Mouse (Mus musculus): ENCODE results near the gene Msx2. TPM values are rescaled to one million over a fixed set of nuclear protein-coding genes. Genes with fewer than 3 reads are reported as not detected.
A peak's percentile ranks its signal among the peaks of the same experiment; 100 is the strongest.

Msx2 gene
- polyA plus RNA-seq, 1 experiment, result not detected

DNA sequence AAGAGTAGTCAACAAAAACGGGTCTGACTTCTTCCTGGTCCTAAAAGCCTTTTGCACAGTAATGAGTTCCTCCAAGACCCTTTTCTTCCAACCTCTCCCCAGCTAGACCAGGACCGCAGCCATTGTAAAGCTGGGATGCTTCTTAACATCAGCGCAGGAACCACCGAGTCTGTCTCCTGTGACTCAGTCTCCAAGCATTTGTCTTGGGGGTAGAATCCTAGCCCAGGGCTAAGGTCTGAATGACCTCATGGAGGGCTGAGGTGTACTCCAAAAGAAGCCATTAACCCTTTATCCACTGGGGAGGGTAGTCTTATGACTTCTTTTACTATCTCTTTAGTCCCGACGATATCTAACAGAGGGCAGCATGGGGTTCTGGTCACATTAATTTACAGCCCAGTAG is 29.5 kb upstream of the Msx2 start:
- no peak overlapping the region for H3K27ac ChIP-seq (ENCODE audit: insufficient read depth, low read depth, low read length)
- 47% methylated on average over 6 of the region's 6 CpGs for WGBS
- no peak for TF ChIP-seq CTCF (IDR thresholded peaks at IDR 0.05; ENCODE audit: extremely low read depth, insufficient read length, insufficient replicate concordance, low read depth, low read length)
- TF ChIP-seq POLR2A (IDR thresholded peaks at IDR 0.05; ENCODE audit: low read depth, low read length), result no peak
- no peaks in the 10 kb centered on the region for H3K36me3 ChIP-seq (ENCODE audit: control insufficient read depth, insufficient read depth, low read length)
- no peaks in the 10 kb centered on the region for H3K4me1 ChIP-seq (ENCODE audit: control insufficient read depth, insufficient read depth, insufficient read length, low read length)
- H3K4me3 ChIP-seq (ENCODE audit: low read depth, low read length), result no peak overlapping the region
- no peaks in the 10 kb centered on the region for H3K27me3 ChIP-seq (ENCODE audit: control insufficient read depth, insufficient read depth, low read length)

DNA sequence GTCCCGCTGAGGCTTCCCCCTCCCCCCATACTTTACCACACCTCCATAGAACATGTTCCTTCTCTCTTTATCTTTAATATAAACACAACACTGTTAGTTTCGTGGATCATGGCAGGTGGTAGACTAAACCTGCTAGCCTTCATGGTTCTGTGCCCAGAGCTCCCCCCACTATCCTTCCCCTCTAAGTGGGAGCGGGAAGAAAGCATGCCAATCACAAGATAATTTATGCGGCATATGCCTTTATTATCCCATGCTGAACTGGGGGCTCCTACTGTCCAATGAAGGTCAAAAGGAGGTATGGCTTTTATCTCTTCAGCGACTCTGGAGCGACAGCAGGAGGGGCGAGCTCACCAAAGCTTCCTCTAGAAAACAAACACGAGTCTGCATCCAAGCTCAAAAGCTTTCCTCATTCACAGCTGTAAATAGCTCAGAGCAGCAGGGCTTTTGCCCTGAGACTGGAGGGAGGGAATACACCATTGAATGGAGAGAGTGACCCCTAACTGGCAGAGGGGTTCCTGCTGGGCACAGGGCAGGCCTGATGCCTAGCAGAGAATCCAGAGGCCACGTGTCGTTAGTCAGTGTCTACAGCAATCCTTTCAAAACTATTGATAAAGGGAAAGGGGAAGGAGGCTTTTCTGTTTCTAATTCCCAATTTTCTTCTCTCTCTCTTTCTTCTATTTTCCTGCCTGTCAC is 28.8 kb upstream of the Msx2 start:
- Histone ChIP-seq H3K27ac (ENCODE audit: insufficient read depth, low read depth, low read length) (no peak overlapping the region), H3K36me3 (ENCODE audit: control insufficient read depth, insufficient read depth, low read length) (no peaks in the 10 kb centered on the region), H3K4me3 (ENCODE audit: low read depth, low read length) (no peak overlapping the region), H3K4me1 (ENCODE audit: control insufficient read depth, insufficient read depth, insufficient read length, low read length) (no peaks in the 10 kb centered on the region), H3K27me3 (ENCODE audit: control insufficient read depth, insufficient read depth, low read length) (no peaks in the 10 kb centered on the region)
- TF ChIP-seq CTCF (IDR thresholded peaks at IDR 0.05; ENCODE audit: extremely low read depth, insufficient read length, insufficient replicate concordance, low read depth, low read length) (no peak), POLR2A (IDR thresholded peaks at IDR 0.05; ENCODE audit: low read depth, low read length) (no peak)
- WGBS, result 18% methylated on average over 10 of the region's 10 CpGs

- TF ChIP-seq POLR2A (IDR thresholded peaks at IDR 0.05; ENCODE audit: low read depth, low read length) (no peak), CTCF (IDR thresholded peaks at IDR 0.05; ENCODE audit: extremely low read depth, insufficient read length, insufficient replicate concordance, low read depth, low read length) (no peak)
- H3K4me3 ChIP-seq (ENCODE audit: low read depth, low read length), result no peak overlapping the region
- WGBS, result 15% methylated on average over 3 of the region's 3 CpGs
- no peaks in the 10 kb centered on the region for H3K27me3 ChIP-seq (ENCODE audit: control insufficient read depth, insufficient read depth, low read length)
- H3K27ac ChIP-seq (ENCODE audit: insufficient read depth, low read depth, low read length), result no peak overlapping the region
- H3K36me3 ChIP-seq (ENCODE audit: control insufficient read depth, insufficient read depth, low read length), result no peaks in the 10 kb centered on the region
- no peaks in the 10 kb centered on the region for H3K4me1 ChIP-seq (ENCODE audit: control insufficient read depth, insufficient read depth, insufficient read length, low read length)
Observed at GRCm38 (mm10) chr13:53501057-53501456, 28.2 kb upstream of the Msx2 start.

DNA sequence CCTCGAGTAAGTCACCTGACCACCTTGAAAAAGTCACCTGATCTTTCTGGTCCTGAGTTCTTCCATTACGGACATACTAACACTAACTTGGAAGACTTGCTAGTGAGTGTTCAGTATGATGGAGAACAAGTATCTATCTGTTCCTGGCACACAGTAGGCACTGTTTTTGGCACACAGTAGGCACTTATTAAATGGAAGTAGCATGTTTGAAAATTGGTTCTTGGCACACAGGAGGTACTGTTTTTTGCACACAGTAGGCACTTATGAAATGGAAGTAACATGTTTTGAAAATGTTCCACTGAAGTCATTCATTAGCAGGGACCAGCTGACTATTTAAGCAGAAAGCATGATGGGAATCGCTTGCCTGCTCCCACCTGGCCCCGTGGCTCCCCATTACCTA is 13.6 kb upstream of the Msx2 start:
- WGBS, result 53% methylated on average over 4 of the region's 4 CpGs
- Histone ChIP-seq H3K36me3 (ENCODE audit: control insufficient read depth, insufficient read depth, low read length) (no peaks in the 10 kb centered on the region), H3K4me1 (ENCODE audit: control insufficient read depth, insufficient read depth, insufficient read length, low read length) (no peaks in the 10 kb centered on the region), H3K27me3 (ENCODE audit: control insufficient read depth, insufficient read depth, low read length) (no peaks in the 10 kb centered on the region), H3K4me3 (ENCODE audit: low read depth, low read length) (no peak overlapping the region), H3K27ac (ENCODE audit: insufficient read depth, low read depth, low read length) (no peak overlapping the region)
- no peak for TF ChIP-seq CTCF (IDR thresholded peaks at IDR 0.05; ENCODE audit: extremely low read depth, insufficient read length, insufficient replicate concordance, low read depth, low read length)
- no peak for TF ChIP-seq POLR2A (IDR thresholded peaks at IDR 0.05; ENCODE audit: low read depth, low read length)

DNA sequence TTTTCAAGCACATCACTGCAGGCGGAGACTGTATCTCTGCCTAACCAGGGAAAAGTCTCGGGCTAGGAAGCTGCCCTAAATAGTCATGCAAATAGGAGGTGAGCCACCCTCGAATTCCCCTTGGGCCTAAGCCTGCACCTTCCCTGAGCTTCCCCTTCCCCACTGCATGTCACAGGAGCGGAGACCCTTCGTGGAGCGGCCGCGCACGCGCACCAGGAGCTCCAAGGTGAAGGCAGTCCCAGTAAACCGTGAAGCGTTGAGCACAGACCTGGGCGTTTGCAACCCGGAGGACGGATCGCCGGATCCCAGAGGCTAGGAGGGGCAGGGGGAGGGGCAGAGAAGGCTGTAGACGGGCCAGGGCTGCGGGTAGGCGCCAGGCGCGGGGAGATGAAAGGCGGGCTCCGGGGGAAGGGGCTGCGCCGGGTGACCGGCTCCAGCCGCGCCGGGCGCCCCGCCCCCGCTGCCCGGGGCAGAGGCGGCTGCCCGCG is 2.9 kb upstream of the Msx2 start:
- no peaks in the 10 kb centered on the region for H3K36me3 ChIP-seq (ENCODE audit: control insufficient read depth, insufficient read depth, low read length)
- TF ChIP-seq POLR2A (IDR thresholded peaks at IDR 0.05; ENCODE audit: low read depth, low read length) (no peak), CTCF (IDR thresholded peaks at IDR 0.05; ENCODE audit: extremely low read depth, insufficient read length, insufficient replicate concordance, low read depth, low read length) (no peak)
- H3K4me1 ChIP-seq (ENCODE audit: control insufficient read depth, insufficient read depth, insufficient read length, low read length), result peaks cover 2% of the 10 kb centered on the region; the same call in 1 of the 2 replicates
- H3K27me3 ChIP-seq (ENCODE audit: control insufficient read depth, insufficient read depth, low read length), result peaks cover 58% of the 10 kb centered on the region
- no peak overlapping the region for H3K27ac ChIP-seq (ENCODE audit: insufficient read depth, low read depth, low read length)
- peak overlapping the region; percentile 20; the same call in 1 of the 2 replicates for H3K4me3 ChIP-seq (ENCODE audit: low read depth, low read length)
- 1% methylated on average over 37 of the region's 37 CpGs for WGBS

DNA sequence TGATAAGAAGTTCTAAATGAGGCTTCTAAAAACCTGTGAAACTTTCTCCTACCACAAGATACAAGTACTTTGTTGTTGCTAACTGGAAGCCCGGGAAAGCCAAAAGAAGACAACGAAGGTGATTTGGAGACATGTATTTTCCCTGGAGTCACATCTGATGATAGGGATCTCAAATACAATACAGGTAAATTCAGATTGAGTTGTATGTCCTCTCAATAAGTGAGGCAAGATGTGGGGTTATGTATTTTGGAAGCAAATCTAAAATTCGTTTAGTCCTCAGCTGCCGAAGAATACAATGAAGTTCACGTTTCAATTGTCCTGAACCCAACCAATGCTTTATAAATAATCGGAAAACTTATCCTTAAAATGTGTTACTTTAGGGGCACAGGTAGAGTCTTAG is 1.6 kb upstream of the Msx2 start:
- WGBS, result 24% methylated on average over 6 of the region's 6 CpGs
- H3K4me1 ChIP-seq (ENCODE audit: control insufficient read depth, insufficient read depth, insufficient read length, low read length), result peaks cover 2% of the 10 kb centered on the region; the same call in 1 of the 2 replicates
- no peak overlapping the region for H3K4me3 ChIP-seq (ENCODE audit: low read depth, low read length)
- no peak for TF ChIP-seq POLR2A (IDR thresholded peaks at IDR 0.05; ENCODE audit: low read depth, low read length)
- H3K27ac ChIP-seq (ENCODE audit: insufficient read depth, low read depth, low read length), result no peak overlapping the region
- no peaks in the 10 kb centered on the region for H3K36me3 ChIP-seq (ENCODE audit: control insufficient read depth, insufficient read depth, low read length)
- H3K27me3 ChIP-seq (ENCODE audit: control insufficient read depth, insufficient read depth, low read length), result peaks cover 68% of the 10 kb centered on the region

DNA sequence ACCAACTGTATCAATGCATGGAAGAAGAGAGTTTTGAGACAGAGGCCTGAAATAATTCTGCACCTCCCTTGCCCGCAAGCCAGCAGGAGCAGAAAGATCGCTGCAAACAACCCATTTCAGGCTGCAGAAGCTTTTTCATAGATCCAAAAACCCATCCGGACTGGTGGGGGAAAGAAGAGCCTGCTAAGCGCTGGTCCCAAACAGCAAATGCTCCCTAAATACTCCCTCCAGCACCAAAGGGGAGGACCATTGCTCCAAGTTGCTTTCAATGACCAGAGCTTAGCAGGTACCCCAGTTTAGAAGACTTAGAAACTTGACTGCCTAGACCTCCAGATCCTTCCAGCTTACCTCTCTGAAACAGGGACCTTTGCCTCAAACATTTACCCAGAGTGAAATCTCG is 1.1 kb upstream of the Msx2 start:
- Histone ChIP-seq H3K4me3 (ENCODE audit: low read depth, low read length) (no peak overlapping the region), H3K27me3 (ENCODE audit: control insufficient read depth, insufficient read depth, low read length) (peaks cover 68% of the 10 kb centered on the region), H3K27ac (ENCODE audit: insufficient read depth, low read depth, low read length) (no peak overlapping the region), H3K36me3 (ENCODE audit: control insufficient read depth, insufficient read depth, low read length) (no peaks in the 10 kb centered on the region), H3K4me1 (ENCODE audit: control insufficient read depth, insufficient read depth, insufficient read length, low read length) (peaks cover 2% of the 10 kb centered on the region; the same call in 1 of the 2 replicates)
- WGBS, result 30% methylated on average over 5 of the region's 5 CpGs
- TF ChIP-seq CTCF (IDR thresholded peaks at IDR 0.05; ENCODE audit: extremely low read depth, insufficient read length, insufficient replicate concordance, low read depth, low read length) (no peak), POLR2A (IDR thresholded peaks at IDR 0.05; ENCODE audit: low read depth, low read length) (no peak)

Measured in small intestine, adult 2 months (tissue).